In the genomic region with DNA sequence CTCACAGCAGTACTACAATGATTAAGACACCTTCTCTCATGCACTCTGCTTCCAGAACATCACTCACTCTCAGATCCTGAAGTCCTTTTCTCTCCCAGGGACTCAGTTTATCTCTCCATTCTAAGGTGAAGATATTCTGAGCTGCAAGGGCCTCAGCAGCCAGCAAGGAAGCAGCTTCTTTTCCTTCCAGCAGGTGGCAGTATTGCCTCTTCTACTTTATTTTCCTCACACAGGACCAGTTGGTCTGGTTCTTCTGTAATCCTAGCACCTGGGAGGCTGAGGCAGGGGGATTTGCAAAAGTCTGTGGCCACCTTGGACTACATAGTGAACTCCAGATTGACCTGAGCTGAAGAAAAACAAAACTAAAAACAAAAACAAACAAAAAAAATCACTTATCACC, we compare ENCODE assay signal across 9 mouse cellular contexts. TPM values are rescaled to one million over a fixed set of nuclear protein-coding genes. Genes with fewer than 3 reads are reported as not detected.
A peak's percentile ranks its signal among the peaks of the same experiment; 100 is the strongest.
DNase-seq lines count a peak whose midpoint lies in the region; ATAC-seq and TF ChIP-seq lines count a peak whose summit lies in the region.
"Had no signal": no experiment of that assay in that cellular context is flagged by ENCODE, and none has a peak within 500 bp of the region (broad histone marks: within the 10 kb centered on the region; RNA-seq: fewer than 3 reads in every experiment).

No protein-coding gene starts in this region.

- H3K27ac ChIP-seq in hindbrain, embryonic 14.5 days: no peak overlapping the region
- no peak overlapping the region for H3K27ac ChIP-seq in hindbrain, embryonic 16.5 days (ENCODE audit: low read depth, low read length)
- H3K27ac ChIP-seq in hindbrain, postnatal 0 days: no peak overlapping the region

- H3K9me3 ChIP-seq in hindbrain, embryonic 14.5 days (ENCODE audit: control insufficient read depth, low read length): no peaks in the 10 kb centered on the region
- no peaks in the 10 kb centered on the region for H3K9me3 ChIP-seq in hindbrain, embryonic 16.5 days (ENCODE audit: control insufficient read depth, low read length)
- no peaks in the 10 kb centered on the region for H3K9me3 ChIP-seq in E14TG2a.4 (ENCODE audit: low read length)
- H3K9me3 ChIP-seq in hindbrain, postnatal 0 days (ENCODE audit: low read length): no peaks in the 10 kb centered on the region

- no peaks in the 10 kb centered on the region for H3K4me1 ChIP-seq in hindbrain, embryonic 14.5 days (replicated peaks; ENCODE audit: control insufficient read depth, insufficient read depth, low read length)
- no peaks in the 10 kb centered on the region for H3K4me1 ChIP-seq in hindbrain, embryonic 16.5 days (ENCODE audit: control insufficient read depth, insufficient read depth, low read depth, low read length)
- peaks cover 30% of the 10 kb centered on the region for H3K4me1 ChIP-seq in E14TG2a.4 (replicated peaks; ENCODE audit: low read depth, low read length)
- H3K4me1 ChIP-seq in hindbrain, postnatal 0 days (ENCODE audit: insufficient read depth, low read length): no peaks in the 10 kb centered on the region

- H3K4me2 ChIP-seq in hindbrain, embryonic 14.5 days (replicated peaks): no peak overlapping the region
- no peak overlapping the region for H3K4me2 ChIP-seq in hindbrain, embryonic 16.5 days (ENCODE audit: low read length)
- no peak overlapping the region for H3K4me2 ChIP-seq in hindbrain, postnatal 0 days (ENCODE audit: low read depth, low read length)

- peaks cover 44% of the 10 kb centered on the region for H3K27me3 ChIP-seq in hindbrain, embryonic 14.5 days (ENCODE audit: control insufficient read depth, insufficient read depth, low read length)
- H3K27me3 ChIP-seq in hindbrain, embryonic 16.5 days (replicated peaks; ENCODE audit: control insufficient read depth, insufficient read depth, low read length): peaks cover 27% of the 10 kb centered on the region
- peaks cover 42% of the 10 kb centered on the region for H3K27me3 ChIP-seq in E14TG2a.4 (ENCODE audit: insufficient read depth, low read length)
- peaks cover 20% of the 10 kb centered on the region; the same call in 1 of the 2 replicates for H3K27me3 ChIP-seq in hindbrain, postnatal 0 days (ENCODE audit: insufficient read depth, low read length)

- DNase-seq in hindbrain, embryonic 14.5 days (ENCODE audit: low spot score): peak; percentile 87
- peak; percentile 27 for DNase-seq in 3134 (ENCODE audit: extremely low read depth, insufficient read length, low spot score)
- peak; percentile 75 for DNase-seq in cerebellum, adult 8-10 months
- peak; percentile 87 for DNase-seq in hindbrain, postnatal 0 days (ENCODE audit: low spot score)
- DNase-seq in gastrocnemius, postnatal 25 days: no peak

- H3K4me3 ChIP-seq in hindbrain, embryonic 14.5 days (replicated peaks; ENCODE audit: low read length): no peak overlapping the region
- no peak overlapping the region for H3K4me3 ChIP-seq in hindbrain, embryonic 16.5 days (ENCODE audit: low read length)
- no peak overlapping the region for H3K4me3 ChIP-seq in E14TG2a.4 (replicated peaks; ENCODE audit: low read length)
- H3K4me3 ChIP-seq in hindbrain, postnatal 0 days (ENCODE audit: low read length): no peak overlapping the region

- 0 out of 2 replicates have a peak, but pooled peaks cover 9% of the 10 kb centered on the region for H3K36me3 ChIP-seq in hindbrain, embryonic 14.5 days (replicated peaks; ENCODE audit: control insufficient read depth, insufficient read depth)
- H3K36me3 ChIP-seq in hindbrain, embryonic 16.5 days (ENCODE audit: control insufficient read depth, insufficient read depth, low read length): no peaks in the 10 kb centered on the region
- no peaks in the 10 kb centered on the region for H3K36me3 ChIP-seq in E14TG2a.4 (ENCODE audit: insufficient read depth, low read length)
- peaks cover 2% of the 10 kb centered on the region; the same call in 1 of the 2 replicates for H3K36me3 ChIP-seq in hindbrain, postnatal 0 days (ENCODE audit: insufficient read depth, low read length)

- no peak for ATAC-seq in hindbrain, embryonic 14.5 days (ENCODE audit: low FRiP score)
- ATAC-seq in hindbrain, embryonic 16.5 days: no peak; the same call in 1 of the 2 replicates
- 0 out of 2 replicates have a peak, but pooled peaks have one; percentile 40 for ATAC-seq in hindbrain, postnatal 0 days
- ATAC-seq in megakaryocyte progenitor cell, adult 5-6 weeks (replicated peaks; ENCODE audit: poor library complexity): 0 out of 2 replicates have a peak, but pooled peaks have one; percentile 34

- peak; percentile 92 for TF ChIP-seq CTCF in E14TG2a.4 (conservative IDR thresholded peaks at IDR 0.05; ENCODE audit: low read length)
- peak; percentile 90 for TF ChIP-seq CTCF in hindbrain, postnatal 0 days (IDR thresholded peaks at IDR 0.05; ENCODE audit: low read depth)

- no peak overlapping the region for H3K9ac ChIP-seq in hindbrain, embryonic 14.5 days
- H3K9ac ChIP-seq in hindbrain, embryonic 16.5 days (ENCODE audit: low read depth, low read length): no peak overlapping the region
- no peak overlapping the region for H3K9ac ChIP-seq in hindbrain, postnatal 0 days (replicated peaks; ENCODE audit: low read length)

RNA-seq across cellular contexts. Expression of a gene that starts 8.3 kb away (rescaled TPM):
- polyA plus RNA-seq in hindbrain, embryonic 14.5 days (2014; fragmentation: Nextera tagmentation; extraction: Ambion mirVana): 0.23 and 0.31 TPM in 2 replicates
- polyA plus RNA-seq in hindbrain, embryonic 16.5 days (2015; fragmentation: Nextera tagmentation; extraction: Ambion mirVana): 0.41 and 0.47 TPM in 2 replicates
- 1.9 and 3.0 TPM in 2 replicates for total RNA-seq in hindbrain, postnatal 0 days (2014; rRNA removed)
- 0.13 and 0.20 TPM in 2 replicates for polyA plus RNA-seq in hindbrain, postnatal 0 days (2015; fragmentation: Nextera tagmentation; extraction: Ambion mirVana)
- not detected in 2 replicates for total RNA-seq in megakaryocyte progenitor cell, adult 5-6 weeks (2015)
- total RNA-seq in megakaryocyte progenitor cell, adult 5-6 weeks (2017): not detected in 2 replicates
- total RNA-seq in gastrocnemius, postnatal 25 days (2021): not detected
- polyA plus RNA-seq: liver, embryonic 16.5 days had no signal

RNA-seq across cellular contexts. Expression of a gene that starts 19.8 kb away (rescaled TPM):
- polyA plus RNA-seq in hindbrain, embryonic 14.5 days (2014; fragmentation: Nextera tagmentation; extraction: Ambion mirVana): 119 TPM in 2 replicates
- polyA plus RNA-seq in hindbrain, embryonic 16.5 days (2015; fragmentation: Nextera tagmentation; extraction: Ambion mirVana): 91.6 and 106 TPM in 2 replicates
- 83.5 and 90.4 TPM in 2 replicates for total RNA-seq in hindbrain, postnatal 0 days (2014; rRNA removed)
- 138 and 139 TPM in 2 replicates for polyA plus RNA-seq in hindbrain, postnatal 0 days (2015; fragmentation: Nextera tagmentation; extraction: Ambion mirVana)
- 32.3 and 32.4 TPM in 2 replicates for total RNA-seq in megakaryocyte progenitor cell, adult 5-6 weeks (2015)
- 51.6 and 63.6 TPM in 2 replicates for total RNA-seq in megakaryocyte progenitor cell, adult 5-6 weeks (2017)
- total RNA-seq in gastrocnemius, postnatal 25 days (2021): 10 to 100 TPM; 57.6 to 59.6 TPM

RNA-seq across cellular contexts. Expression of a gene that starts 38.8 kb away (rescaled TPM):
- 9.5 and 11.6 TPM in 2 replicates for polyA plus RNA-seq in hindbrain, embryonic 14.5 days (2014; fragmentation: Nextera tagmentation; extraction: Ambion mirVana)
- polyA plus RNA-seq in hindbrain, embryonic 16.5 days (2015; fragmentation: Nextera tagmentation; extraction: Ambion mirVana): 13.5 and 14.6 TPM in 2 replicates
- total RNA-seq in hindbrain, postnatal 0 days (2014; rRNA removed): 11.9 and 13.4 TPM in 2 replicates
- 8.1 and 8.6 TPM in 2 replicates for polyA plus RNA-seq in hindbrain, postnatal 0 days (2015; fragmentation: Nextera tagmentation; extraction: Ambion mirVana)
- total RNA-seq in megakaryocyte progenitor cell, adult 5-6 weeks (2015): not detected in 2 replicates
- not detected in 2 replicates for total RNA-seq in megakaryocyte progenitor cell, adult 5-6 weeks (2017)
- total RNA-seq in gastrocnemius, postnatal 25 days (2021): 1 to 10 TPM in 1 of 2 experiments, under 1 TPM in 1; 0.87 to 1.2 TPM

RNA-seq across cellular contexts. Expression of a gene that starts 41.9 kb away (rescaled TPM):
- polyA plus RNA-seq in hindbrain, embryonic 14.5 days (2014; fragmentation: Nextera tagmentation; extraction: Ambion mirVana): 9.9 and 10.7 TPM in 2 replicates
- polyA plus RNA-seq in hindbrain, embryonic 16.5 days (2015; fragmentation: Nextera tagmentation; extraction: Ambion mirVana): 15.0 and 16.6 TPM in 2 replicates
- total RNA-seq in hindbrain, postnatal 0 days (2014; rRNA removed): 13.9 and 22.5 TPM in 2 replicates
- polyA plus RNA-seq in hindbrain, postnatal 0 days (2015; fragmentation: Nextera tagmentation; extraction: Ambion mirVana): 15.5 and 16.3 TPM in 2 replicates
- total RNA-seq in megakaryocyte progenitor cell, adult 5-6 weeks (2015): 3.6 and 5.2 TPM in 2 replicates
- total RNA-seq in megakaryocyte progenitor cell, adult 5-6 weeks (2017): 1.1 and 2.9 TPM in 2 replicates
- 10 to 100 TPM in 1 of 2 experiments, 1 to 10 TPM in 1; 7.9 to 11.6 TPM for total RNA-seq in gastrocnemius, postnatal 25 days (2021)

RNA-seq across cellular contexts. Expression of a gene that starts 53.7 kb away (rescaled TPM):
- 90.7 and 95.7 TPM in 2 replicates for polyA plus RNA-seq in hindbrain, embryonic 14.5 days (2014; fragmentation: Nextera tagmentation; extraction: Ambion mirVana)
- 102 and 115 TPM in 2 replicates for polyA plus RNA-seq in hindbrain, embryonic 16.5 days (2015; fragmentation: Nextera tagmentation; extraction: Ambion mirVana)
- 94.0 and 111 TPM in 2 replicates for total RNA-seq in hindbrain, postnatal 0 days (2014; rRNA removed)
- 78.3 and 79.2 TPM in 2 replicates for polyA plus RNA-seq in hindbrain, postnatal 0 days (2015; fragmentation: Nextera tagmentation; extraction: Ambion mirVana)
- 29.5 and 31.6 TPM in 2 replicates for total RNA-seq in megakaryocyte progenitor cell, adult 5-6 weeks (2015)
- total RNA-seq in megakaryocyte progenitor cell, adult 5-6 weeks (2017): 46.3 and 47.9 TPM in 2 replicates
- total RNA-seq in gastrocnemius, postnatal 25 days (2021): 10 to 100 TPM; 15.6 to 23.4 TPM

Comparison
In these comparisons a context has a peak if more than half of its experiments do, and no peak if none do; other contexts are left out.
1. ATAC-seq: peak in hindbrain, postnatal 0 days (single experiment) and megakaryocyte progenitor cell, adult 5-6 weeks (single experiment); none in hindbrain, embryonic 14.5 days (single experiment) and hindbrain, embryonic 16.5 days (single experiment).